Mouse (Mus musculus) adrenal gland, postnatal 25 days (tissue): ENCODE measurements around the gene 1700015F17Rik. TPM values are rescaled to one million over a fixed set of nuclear protein-coding genes. Genes with fewer than 3 reads are reported as not detected.

Experiments
- DNase-seq: peaks from one replicate; pipeline ENCODE4 v3.0.0; 2021; ENCODE audit warnings: mixed read lengths
- total RNA-seq: library from RNA; stranded (reverse); gene quantifications from 2 replicates; pipeline ENCODE4 v1.2.3, GENCODE M21; 2021

Gene 1700015F17Rik
- total RNA-seq, 1 experiment from 2014 or later = not detected

DNA sequence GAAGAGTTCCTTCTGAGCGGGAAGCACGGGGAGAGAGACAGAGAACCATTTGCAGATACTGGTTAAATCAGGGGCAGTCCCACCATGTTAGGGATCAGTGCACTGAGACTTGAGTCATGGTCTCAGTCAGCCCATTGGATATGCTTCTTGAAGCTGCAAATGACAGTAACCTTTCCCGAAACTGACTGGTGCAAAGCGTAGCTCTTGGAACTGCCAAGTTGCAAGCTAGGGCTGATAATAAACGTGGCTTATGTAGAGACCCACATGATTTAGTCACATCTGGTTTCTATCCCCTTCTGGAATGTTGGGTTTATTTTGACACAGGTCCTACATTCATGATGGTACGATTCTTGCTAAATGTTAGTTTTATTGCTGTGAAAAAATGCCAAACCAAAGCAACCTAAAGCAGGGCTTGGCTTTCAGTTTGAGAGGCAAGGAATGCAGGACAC is 55.2 kb downstream of the 1700015F17Rik start:
- DNase-seq = no peak

DNA sequence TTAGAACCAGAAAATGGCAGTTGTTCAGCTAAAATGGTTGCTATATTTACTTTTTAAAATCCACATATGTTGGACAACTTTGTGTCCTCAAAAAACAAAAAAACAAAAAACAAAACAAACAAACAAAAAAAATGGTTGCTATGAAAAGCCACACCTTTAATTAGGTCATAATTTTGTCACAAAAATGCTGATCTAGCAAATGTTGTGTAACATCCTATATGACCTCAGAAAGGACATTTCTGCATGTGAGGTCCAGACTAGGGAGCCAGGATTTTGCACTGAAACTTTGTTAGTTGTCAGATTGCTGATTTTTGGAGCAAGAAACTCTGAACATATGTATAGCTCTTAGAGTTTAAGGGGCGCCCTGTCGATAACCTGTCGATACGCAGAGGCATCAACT is 55.9 kb downstream of the 1700015F17Rik start:
- no peak for DNase-seq

DNA sequence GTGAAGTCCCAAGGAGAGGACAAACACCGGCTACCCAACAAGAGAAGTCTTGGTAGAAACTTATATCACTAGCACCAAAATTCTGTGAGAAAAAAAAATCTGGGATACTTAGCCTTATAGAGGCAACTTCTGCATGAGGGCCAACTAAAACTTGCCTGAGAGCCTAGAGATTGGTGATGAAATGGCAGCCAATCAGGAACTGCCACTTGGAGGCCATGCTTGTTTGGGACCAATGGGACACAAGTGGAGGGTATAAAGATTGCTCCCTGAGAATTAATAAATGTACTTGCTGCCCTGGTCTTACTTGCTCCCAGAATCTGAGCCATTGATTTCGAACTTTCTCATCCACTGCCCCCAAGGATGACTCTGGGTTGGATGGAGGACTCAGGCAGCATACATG is 57.5 kb downstream of the 1700015F17Rik start:
- no peak for DNase-seq

DNA sequence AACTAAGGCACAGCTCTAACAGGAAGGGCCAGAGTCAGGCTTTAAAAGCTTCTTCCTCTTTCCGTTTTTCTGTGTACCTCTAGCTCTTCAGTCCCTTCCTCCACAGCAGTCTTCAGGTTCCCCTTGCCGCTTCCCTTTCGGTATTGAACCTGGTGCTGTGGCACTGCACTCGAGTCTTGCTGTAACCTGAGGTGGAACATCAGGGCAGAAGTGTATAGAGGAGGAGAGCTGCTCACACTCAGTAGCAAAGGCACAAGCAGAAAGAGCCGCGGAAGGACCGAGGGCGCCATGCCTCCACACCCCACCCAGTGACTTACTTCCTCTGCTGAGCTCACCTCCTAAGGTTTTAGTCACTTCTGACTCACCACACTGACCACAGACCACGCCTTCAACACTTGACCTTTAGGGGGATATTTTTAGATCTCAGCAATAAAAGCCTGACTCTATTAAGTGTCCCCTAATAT is 58.9 kb downstream of the 1700015F17Rik start, which contains the start of gene Cdk14:
TSS of gene Cdk14 (minus strand) at position 321 of the 464 bp plus-strand sequence.
- no peak for DNase-seq

DNA sequence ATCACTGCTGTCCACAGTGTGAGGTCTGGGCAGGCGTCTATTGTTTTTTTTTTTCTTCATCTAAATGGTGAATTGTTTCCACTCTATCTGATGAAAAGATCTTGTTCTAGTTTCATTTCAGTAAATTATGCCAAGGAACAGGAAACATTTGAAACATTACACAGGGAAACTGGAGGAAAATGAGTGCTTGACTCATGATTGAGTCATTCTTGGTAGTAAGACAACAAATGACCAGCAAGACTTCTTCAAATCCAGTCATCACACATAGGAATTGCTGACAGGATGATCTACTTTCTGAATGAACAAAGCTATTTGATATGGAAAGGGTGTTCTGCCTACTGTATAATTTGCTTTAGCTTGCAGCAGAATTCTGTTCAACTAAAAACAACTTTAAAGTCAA is 59.7 kb downstream of the 1700015F17Rik start:
- no peak for DNase-seq

DNA sequence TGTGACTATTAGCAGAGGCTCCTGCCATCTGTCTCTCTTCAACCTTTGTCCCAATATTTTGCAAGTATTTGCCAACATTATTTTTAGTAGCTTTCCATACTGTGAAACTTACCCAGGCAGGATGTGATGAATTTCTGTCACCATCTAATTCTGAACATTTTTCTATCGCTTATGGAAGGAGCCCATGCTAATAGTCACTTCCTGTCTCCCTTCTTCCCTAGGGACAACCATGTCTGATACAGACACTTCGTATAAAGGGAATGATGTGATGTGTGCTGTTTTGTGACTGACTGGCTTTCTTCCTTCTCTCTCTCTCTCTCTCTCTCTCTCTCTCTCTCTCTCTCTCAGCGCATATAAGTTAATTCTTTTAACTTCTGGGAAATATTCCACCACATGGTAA is 64.1 kb downstream of the 1700015F17Rik start:
- no peak for DNase-seq

DNA sequence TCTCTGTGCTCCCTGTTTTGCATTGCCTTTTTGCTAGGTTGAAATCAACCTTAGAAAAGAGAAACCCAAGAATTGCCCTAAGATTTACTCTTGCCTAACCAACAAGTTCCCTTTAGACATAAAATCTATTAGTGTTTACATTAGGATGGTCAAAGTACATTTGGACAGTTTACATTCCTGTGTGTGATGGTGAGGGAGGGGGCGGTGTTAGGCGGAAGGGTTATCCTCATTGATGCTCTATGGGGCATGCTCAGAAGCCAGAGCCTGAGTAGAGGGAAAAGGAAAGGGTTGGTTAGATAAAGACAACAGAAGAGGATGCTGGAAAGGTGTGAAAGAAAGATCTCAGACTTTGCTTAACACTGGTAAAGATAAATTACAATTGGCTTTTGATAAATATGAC is 67.1 kb downstream of the 1700015F17Rik start:
- DNase-seq = no peak

DNA sequence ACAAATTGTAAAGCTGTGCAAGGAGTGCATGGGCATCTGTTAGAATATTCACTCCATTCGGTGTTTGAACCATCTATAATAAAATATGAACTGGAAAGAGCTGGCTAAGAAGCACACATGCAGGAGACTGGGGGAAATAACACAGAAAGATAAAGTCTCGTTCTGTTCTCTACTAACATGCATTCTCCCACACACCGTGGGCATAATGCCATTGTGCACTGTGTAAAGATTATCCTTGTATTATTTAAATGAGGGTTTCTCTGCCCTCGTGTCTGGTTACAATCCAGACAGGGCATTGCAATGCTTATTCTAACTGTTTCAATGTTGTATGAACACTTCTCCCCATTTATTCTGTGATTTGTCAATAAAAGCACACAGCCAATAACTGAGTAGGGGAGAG is 77.0 kb downstream of the 1700015F17Rik start:
- no peak for DNase-seq

DNA sequence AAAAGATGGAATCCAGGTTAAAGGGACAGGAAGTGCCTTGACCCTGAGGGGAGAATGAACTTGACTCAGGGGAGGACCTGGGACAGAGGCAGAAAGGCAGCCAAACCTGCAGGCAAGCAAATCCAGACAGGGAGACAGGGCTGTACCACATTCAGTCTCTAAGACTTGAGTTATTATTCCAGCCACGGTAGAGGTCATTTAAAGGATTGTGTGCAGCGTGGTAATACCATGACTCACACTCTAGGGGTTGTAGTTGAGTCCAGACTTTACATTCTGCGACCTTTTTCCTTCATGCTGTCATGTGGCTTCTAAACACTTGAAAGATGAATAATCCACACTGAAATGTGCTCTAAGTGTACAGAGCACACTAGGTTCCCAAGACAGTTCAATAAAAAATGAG is 86.2 kb downstream of the 1700015F17Rik start:
- DNase-seq = no peak

Other genes with a start within 250 kb of the 1700015F17Rik start
- 8.5 and 9.4 TPM in 2 replicates for gene Cdk14, start 58.8 kb downstream of the 1700015F17Rik start, total RNA-seq
- gene Cldn12, start 35.8 kb upstream of the 1700015F17Rik start, total RNA-seq = 18.6 and 25.2 TPM in 2 replicates
- gene Gtpbp10, start 80.4 kb upstream of the 1700015F17Rik start, total RNA-seq = 15.0 and 17.2 TPM in 2 replicates
- not detected in 2 replicates for gene Gm8773, start 94.7 kb upstream of the 1700015F17Rik start, total RNA-seq
- 9.7 and 16.0 TPM in 2 replicates for gene Cfap69, start 185.1 kb upstream of the 1700015F17Rik start, total RNA-seq
- gene Steap2, start 215.4 kb upstream of the 1700015F17Rik start, total RNA-seq = 37.9 and 39.0 TPM in 2 replicates